Mouse (Mus musculus) thymus, postnatal 36 days (tissue): ENCODE results near the gene Dnhd1.
"Not testable (repeated sequence)": the region's sequence is repeated elsewhere in the genome, so short reads cannot be mapped to it uniquely, and the experiment has no call there.

Experiments used
- DNase-seq, 2 experiments: peaks; one replicate each; pipeline ENCODE4 v3.0.0; 2022; ENCODE audit warnings: mixed read lengths in 2 of 2

The Dnhd1 gene

GRCm38 (mm10) chr7:105640894-105641255 lies 9.8 kb upstream of the Dnhd1 start:
- DNase-seq: no peak

- no peak for DNase-seq
These were observed 8.7 kb upstream of the Dnhd1 start for GRCm38 (mm10) chr7:105641936-105642335.

DNA sequence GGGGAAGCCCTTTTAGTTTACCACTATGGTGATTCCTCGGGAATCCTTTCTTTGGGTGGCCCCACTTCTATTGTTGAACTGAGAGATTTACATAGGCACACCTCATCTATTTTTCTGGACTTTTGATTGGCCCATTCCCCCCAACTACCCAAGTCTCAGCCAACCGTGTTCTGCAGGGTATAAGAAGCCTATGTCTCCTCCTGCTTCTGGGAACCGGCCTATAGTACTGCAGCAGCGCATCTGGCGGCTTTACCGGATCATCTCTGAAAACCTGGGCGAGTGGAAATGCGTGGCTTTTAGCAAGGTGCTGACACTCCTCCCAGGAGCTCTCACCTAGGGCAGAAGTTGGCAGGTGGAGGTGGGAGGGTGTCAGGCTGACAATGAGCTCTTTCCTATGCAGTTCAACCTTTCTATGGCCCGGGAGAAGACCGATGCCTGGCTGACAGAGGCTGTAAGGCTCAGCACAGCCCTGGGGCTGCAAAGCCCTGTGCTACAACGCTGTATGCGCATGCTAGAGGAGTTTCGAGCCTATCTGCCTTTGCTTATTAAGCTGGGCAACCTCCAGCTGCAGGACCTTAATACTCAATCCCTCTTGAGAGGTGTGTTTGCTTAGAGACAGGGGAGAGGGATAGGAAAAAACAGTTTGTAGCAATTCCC lies 35.0 kb downstream of the Dnhd1 start:
- DNase-seq: no peak

GRCm38 (mm10) chr7:105690875-105691274 lies 40.2 kb downstream of the Dnhd1 start:
- DNase-seq: no peak

- DNase-seq: no peak
These were observed 52.6 kb downstream of the Dnhd1 start for GRCm38 (mm10) chr7:105703184-105703583.

DNA sequence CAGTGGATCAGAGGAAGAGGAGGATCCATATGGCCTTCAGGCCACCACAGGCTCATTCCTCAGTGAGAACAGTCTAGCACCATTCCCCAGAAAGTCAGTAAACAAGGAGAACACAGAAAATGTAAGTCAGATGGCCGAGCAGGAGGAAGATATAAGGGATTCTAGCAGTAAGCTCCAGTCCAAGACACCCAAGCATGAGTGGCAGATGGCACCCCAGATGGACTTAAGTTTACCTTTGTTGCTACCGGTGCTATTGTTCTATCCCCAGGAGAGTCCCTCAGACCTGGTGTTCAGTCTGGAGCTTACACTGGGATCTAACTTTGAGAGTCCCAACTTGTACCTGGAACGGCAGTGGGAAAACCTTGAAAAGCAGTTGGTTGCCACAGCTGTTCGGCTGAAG lies 53.2 kb downstream of the Dnhd1 start:
- DNase-seq: no peak

DNA sequence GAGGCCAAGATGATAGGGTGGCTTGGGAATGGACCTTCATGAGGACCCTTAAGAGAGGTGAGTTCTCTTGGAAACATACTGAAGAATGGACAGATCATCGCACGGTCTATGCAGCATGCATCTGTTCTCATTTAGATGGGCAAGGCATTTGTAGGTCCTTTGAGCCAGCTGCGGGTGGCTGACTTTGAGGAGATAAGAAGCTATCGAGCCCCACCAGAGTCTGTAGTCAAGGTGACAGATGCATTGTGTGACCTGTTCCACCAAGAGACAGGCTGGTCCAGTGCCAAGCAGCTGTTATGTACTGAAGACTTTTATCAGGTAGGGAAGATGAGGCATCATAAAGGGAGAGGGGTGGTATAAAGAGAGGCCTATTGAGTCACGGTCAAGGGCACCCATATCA lies 58.1 kb downstream of the Dnhd1 start:
- no peak for DNase-seq

DNA sequence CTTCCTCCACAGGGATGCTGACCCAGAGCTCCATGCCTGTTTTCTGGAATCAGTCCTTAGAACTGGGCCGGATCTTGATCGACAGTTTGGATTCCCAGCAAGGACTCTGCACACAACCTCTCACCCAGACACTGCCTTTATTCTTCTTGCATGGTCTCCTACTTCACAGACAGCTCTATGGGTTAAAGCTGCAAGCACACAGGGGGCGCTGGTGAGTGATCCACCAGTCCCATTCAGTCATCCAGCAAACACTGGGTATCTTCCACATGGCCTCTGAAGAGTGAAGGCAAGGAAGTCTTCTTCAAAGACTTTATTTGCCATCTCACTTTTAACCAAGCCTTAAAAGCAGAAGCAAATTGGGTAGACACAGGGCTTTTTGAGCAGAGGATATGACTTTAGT lies 64.7 kb downstream of the Dnhd1 start:
- peak; percentile 13 to 20 for DNase-seq

- DNase-seq: no peak
These were observed 71.3 kb downstream of the Dnhd1 start for GRCm38 (mm10) chr7:105721916-105722315.

DNA sequence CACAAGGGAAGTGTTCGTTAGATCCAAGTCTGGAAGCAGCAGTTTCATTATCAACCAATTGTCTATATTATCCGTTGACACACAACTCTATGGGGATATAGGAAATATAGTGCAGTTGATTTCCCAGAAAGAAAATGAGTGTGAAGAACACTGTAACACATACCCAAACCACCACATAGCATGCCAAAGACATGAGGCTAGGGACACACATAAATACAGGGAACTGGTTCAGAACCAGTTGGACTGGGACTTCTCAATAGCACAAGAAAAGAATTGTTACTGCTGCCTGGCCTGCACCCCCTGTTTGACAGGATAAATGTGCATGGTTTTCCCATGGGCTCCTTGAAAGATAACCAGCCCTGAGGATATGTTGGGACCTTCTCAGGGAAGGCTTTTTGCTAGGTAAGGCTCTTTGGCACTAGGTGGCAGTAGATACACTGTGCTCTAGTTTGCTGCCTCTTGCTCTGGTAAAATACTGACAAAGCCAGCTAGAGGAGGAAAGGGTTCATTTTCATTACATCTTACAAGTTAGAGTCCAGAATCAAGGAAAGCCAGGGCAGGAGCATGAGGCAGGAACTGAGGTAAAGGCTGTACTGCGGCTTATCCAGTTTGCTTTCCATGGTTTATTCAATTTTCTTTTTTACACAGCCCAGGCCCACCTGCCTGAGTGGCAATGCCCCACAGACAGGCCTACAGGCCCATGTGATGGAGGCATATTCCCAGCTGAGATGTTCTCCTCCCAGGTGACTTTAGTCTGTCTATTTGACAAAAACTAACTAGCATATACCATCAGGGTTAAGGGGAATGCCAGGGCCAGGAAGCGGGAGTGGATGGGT lies 75.7 kb downstream of the Dnhd1 start:
- DNase-seq: peak in 1 of 2 experiments; percentile 15

DNA sequence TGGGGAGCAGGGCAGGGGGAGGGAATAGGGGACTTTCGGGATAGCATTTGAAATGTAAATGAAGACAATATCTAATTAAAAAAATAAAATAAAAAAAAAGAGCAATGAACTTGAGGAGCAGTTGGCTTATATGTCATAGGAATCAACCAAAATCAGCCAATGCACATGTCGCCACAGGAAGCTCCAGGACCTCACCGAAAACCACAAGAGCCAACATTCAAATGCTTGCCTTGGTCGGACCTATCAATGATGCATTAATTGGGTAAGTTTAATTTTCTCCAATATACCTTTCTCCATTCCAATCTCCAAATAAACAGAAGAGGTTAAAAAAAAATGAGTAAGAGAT lies 76.3 kb downstream of the Dnhd1 start:
- DNase-seq: no peak

DNA sequence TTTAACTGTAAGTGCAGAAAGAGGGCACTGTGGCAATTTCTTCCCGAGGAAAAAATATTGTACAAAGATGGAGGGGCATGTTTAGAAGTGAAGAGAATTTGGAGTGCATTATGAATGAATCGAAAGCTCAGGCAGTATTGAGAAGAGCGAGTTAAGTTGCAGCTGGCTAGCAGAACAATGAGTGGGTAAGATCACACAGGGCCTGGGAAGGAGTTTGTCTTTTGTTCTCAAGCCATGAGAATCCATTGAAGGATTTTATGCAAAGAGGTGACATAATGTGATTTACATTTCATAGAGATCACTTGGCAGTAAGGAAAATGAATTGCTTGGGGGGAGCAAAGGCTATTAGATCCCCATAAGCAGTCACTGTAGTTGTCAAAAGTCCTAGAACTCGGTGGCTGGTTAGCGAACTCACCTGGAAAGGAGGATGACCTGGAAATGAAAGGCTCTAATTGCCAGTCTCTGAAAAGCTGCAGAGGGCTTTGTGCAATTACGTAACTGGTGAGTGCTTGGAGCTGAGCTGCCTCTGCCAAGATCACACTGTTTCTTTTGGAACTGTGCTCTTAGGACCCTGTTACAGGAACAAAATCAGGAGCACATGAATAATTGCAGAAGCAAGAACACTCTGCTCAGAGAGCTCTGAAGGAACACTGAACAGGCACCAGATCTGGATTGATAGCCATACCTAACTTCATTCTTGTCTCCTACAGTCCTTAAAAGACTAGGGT lies 78.2 kb downstream of the Dnhd1 start:
- no peak for DNase-seq

DNA sequence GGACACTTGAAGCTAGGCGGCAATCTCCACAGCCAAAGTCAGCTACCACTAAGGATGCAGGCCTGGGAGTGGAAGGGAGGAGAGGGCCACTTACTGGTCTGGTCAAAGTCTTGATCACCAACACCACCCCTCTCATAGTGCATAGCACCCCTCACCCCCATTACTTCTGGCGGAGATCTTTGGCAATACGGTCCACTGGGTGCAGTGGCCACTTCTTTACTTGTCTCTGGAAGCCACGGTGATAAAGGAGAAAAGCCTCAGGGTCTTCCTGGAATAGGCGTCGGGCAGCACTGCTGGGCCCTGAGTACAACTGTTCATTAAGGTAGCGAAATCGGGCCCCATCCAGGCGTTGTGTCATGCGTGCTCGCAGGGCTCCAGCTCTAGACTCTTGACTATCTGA lies 83.2 kb downstream of the Dnhd1 start:
- no peak for DNase-seq

- no peak for DNase-seq
These were observed 84.2 kb downstream of the Dnhd1 start for GRCm38 (mm10) chr7:105734826-105735225.

DNA sequence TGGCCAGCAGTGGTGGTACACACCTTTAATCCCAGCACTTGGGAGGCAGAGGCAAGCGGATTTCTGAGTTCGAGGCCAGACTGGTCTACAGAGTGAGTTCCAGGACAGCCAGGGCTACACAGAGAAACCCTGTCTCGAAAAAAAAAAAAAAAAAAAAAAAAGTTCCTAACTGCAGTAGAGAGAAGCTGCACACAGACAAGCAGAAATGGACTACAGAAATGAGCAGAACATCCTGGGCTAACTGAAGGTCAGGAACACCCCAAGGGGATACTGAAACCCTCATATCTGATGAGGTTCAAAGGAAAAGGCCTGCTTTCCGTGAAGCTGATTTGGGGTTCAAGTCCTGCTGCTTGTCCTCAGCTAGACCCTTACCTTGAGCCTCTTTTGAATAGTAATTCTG lies 84.8 kb downstream of the Dnhd1 start:
- DNase-seq: not testable (repeated sequence)

GRCm38 (mm10) chr7:105736264-105736901 lies 85.8 kb downstream of the Dnhd1 start, which contains the start of gene Ilk:
Gene Ilk (plus strand): TSS chr7:105736592.
- peak; percentile 83 to 87 for DNase-seq

DNA sequence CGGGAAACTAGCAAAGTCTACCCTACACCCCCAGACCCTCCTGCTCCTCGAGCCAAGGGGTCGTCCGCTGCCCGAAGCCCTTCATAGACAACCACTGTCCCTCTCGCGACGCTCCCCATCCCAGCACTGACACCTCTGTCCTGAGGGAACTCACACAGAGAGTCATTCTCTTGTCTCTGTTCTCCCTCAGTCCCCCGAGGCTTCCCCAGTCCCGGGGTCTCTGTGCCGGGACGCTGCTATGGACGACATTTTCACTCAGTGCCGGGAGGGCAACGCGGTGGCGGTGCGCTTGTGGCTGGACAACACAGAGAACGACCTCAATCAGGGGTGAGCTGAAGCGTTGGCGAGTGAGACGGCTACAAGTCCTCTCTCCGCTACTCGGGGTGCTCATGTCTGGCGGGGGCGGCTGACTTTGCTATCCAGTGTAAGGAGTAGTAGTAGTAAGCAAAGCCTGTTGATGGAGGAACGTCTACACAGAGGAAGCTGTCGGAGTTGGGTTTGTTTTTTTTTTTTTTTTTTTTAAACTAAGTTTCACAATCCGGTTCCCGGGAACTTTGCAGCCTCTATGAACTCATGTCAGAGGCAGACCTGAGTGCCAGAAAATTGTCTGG lies 86.4 kb downstream of the Dnhd1 start, which contains the start of gene Rrp8:
TSS of gene Rrp8 (minus strand) at position 475 of the 611 bp plus-strand sequence.
- DNase-seq: peak; percentile 47 to 48

GRCm38 (mm10) chr7:105737648-105738047 lies 87.0 kb downstream of the Dnhd1 start:
- DNase-seq: no peak

GRCm38 (mm10) chr7:105738286-105738685 lies 87.7 kb downstream of the Dnhd1 start:
- no peak for DNase-seq

GRCm38 (mm10) chr7:105738948-105739347 lies 88.3 kb downstream of the Dnhd1 start:
- no peak for DNase-seq

GRCm38 (mm10) chr7:105740089-105740795 lies 89.6 kb downstream of the Dnhd1 start:
- DNase-seq: no peak

- no peak for DNase-seq
These were observed 90.2 kb downstream of the Dnhd1 start for GRCm38 (mm10) chr7:105740851-105741250.
